Mouse (Mus musculus) myocyte (in vitro differentiated cells): ENCODE measurements around the gene Arhgef3.

ENCODE experiments used
- CEBPB ChIP-seq: IDR thresholded peaks from 2 replicates; pipeline ENCODE4 v1.6.1; 2011; ENCODE audit warnings: mild to moderate bottlenecking, moderate library complexity; ENCODE audit not compliant: poor library complexity, insufficient read depth, severe bottlenecking
- E2F4 ChIP-seq: IDR thresholded peaks from one replicate; pipeline ENCODE4 v1.6.1; 2011; ENCODE audit warnings: mild to moderate bottlenecking, control low read depth, moderate library complexity; ENCODE audit not compliant: insufficient read depth
- MAX ChIP-seq: IDR thresholded peaks from one replicate; pipeline ENCODE4 v1.6.1; 2011; ENCODE audit warnings: low read depth, mild to moderate bottlenecking, control low read depth
- MYOD1 ChIP-seq, 3 experiments: IDR thresholded peaks; one replicate each; pipeline ENCODE4 v1.6.1; 2011; ENCODE audit warnings: control low read depth in 2 of 3, low read depth in 2 of 3, mild to moderate bottlenecking in 2 of 3, moderate library complexity in 1 of 3; ENCODE audit not compliant: insufficient read length in 2 of 3, control insufficient read depth in 1 of 3
- POLR2A ChIP-seq: IDR thresholded peaks from one replicate; pipeline ENCODE4 v1.6.1; 2011; ENCODE audit warnings: low read depth, mild to moderate bottlenecking, control low read depth, moderate library complexity; ENCODE audit not compliant: insufficient read length
- POLR2AphosphoS2 ChIP-seq: IDR thresholded peaks from one replicate; pipeline ENCODE4 v1.6.1; 2011; ENCODE audit warnings: low read depth, control low read depth; ENCODE audit not compliant: insufficient read length
- SRF ChIP-seq: IDR thresholded peaks from one replicate; pipeline ENCODE4 v1.6.1; 2011; ENCODE audit warnings: low read depth; ENCODE audit not compliant: control insufficient read depth, insufficient read length
- TCF12 ChIP-seq: IDR thresholded peaks from one replicate; pipeline ENCODE4 v1.6.1; 2011; ENCODE audit warnings: mild to moderate bottlenecking, control low read depth; ENCODE audit not compliant: poor library complexity, insufficient read depth, severe bottlenecking
- USF1 ChIP-seq: IDR thresholded peaks from one replicate; pipeline ENCODE4 v1.6.1; 2011; ENCODE audit warnings: low read depth, mild to moderate bottlenecking, control low read depth, moderate library complexity

DNA sequence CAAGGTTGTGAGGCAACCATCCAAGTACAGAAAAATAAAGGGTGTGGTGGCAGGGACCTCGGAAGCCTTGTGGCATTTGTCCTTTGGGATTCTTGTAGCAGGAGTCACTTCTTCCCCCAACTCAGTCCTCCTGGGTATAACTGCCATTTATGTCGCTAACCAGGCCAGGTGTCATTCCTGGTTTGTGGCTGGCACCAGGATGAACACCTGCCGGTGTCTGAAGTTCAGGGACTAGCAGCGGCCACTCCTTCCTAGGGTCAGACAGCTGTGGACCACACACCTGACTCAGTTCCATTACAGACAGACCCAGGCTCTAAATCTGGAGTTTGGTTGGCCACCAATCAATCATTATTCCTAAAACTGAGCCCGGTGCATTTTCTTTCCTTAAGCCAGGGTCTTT is 258.8 kb downstream of the Arhgef3 start:
- TF ChIP-seq POLR2A (no peak), CEBPB (no peak), MAX (no peak), E2F4 (no peak), SRF (no peak), POLR2AphosphoS2 (no peak), TCF12 (peak; percentile 33), USF1 (no peak), MYOD1 (IDR thresholded peaks at IDR 0.05; ENCODE audit: control insufficient read depth in 1 of 3, insufficient read length in 2 of 3, low read depth in 2 of 3) (peak in 2 of 3 experiments; percentile 13 to 85)
